Comparison of ENCODE assay signal across 8 mouse cellular contexts in the genomic region with DNA sequence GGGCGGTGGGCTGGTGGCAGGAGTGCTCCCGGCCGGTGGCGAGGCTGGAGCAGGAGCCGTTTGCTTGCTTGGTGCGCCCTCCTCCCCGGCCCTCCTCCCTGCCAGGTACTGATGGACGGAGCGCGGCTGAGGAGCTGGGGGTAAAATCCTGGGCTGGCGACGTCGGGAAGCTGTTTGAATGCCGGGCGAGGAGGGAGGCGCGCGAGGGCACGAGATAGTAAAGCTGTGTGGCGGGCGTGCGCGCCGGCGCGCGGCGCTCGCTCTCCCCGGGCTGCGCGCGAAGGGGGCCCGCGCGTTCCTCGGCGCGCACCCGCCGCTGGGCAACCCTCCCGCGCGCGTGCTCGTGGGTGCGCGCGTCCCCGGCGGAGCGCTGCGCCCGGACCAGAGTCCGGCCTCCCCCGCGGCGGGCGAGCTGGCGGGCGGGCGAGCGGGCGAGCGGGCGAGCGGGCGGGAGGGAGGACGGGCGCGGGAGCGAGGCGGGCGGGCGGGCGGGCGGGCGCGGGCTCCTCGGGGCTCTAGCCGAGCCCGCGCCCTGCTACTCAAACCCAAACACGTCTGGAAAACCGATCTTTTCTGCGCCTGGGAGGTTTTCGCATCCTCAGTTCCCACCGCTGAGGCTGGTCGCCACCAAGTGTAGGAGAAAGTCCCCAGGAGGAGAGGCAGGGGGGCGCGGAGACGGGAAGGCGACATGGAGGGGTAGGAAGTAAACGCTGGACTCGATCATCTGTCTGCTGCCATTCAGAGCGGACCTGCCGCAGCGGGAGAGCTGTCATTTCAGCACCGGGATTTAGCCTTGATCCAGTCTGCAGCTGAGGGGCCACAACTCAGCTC. TPM values are rescaled to one million over a fixed set of nuclear protein-coding genes. Genes with fewer than 3 reads are reported as not detected.
A peak's percentile ranks its signal among the peaks of the same experiment; 100 is the strongest.
DNase-seq lines count a peak whose midpoint lies in the region; ATAC-seq lines count a peak whose summit lies in the region.

No protein-coding gene starts in this region.

- under 1% methylated on average over 56 of the region's 99 CpGs for WGBS in forebrain, embryonic 16.5 days
- WGBS in limb, embryonic 13.5 days: under 1% methylated on average over 58 of the region's 99 CpGs

- peak overlapping the region; percentile 60 for H3K4me2 ChIP-seq in forebrain, embryonic 16.5 days (ENCODE audit: low read length)
- peak overlapping the region; percentile 82 for H3K4me2 ChIP-seq in limb, embryonic 13.5 days (replicated peaks)

- peaks cover 18% of the 10 kb centered on the region for H3K4me1 ChIP-seq in forebrain, embryonic 16.5 days (replicated peaks; ENCODE audit: control insufficient read depth, insufficient read depth, low read length)
- H3K4me1 ChIP-seq in limb, embryonic 13.5 days: no peaks in the 10 kb centered on the region; the same call in 1 of the 2 replicates

- peak overlapping the region; percentile 80 for H3K4me3 ChIP-seq in forebrain, embryonic 16.5 days (replicated peaks; ENCODE audit: low read length)
- H3K4me3 ChIP-seq in limb, embryonic 13.5 days: peak overlapping the region; percentile 60

- no peaks in the 10 kb centered on the region for H3K9me3 ChIP-seq in forebrain, embryonic 16.5 days (ENCODE audit: control insufficient read depth, low read length)
- no peaks in the 10 kb centered on the region for H3K9me3 ChIP-seq in limb, embryonic 13.5 days

- H3K27ac ChIP-seq in forebrain, embryonic 16.5 days (ENCODE audit: low read length): peak overlapping the region; percentile 88
- H3K27ac ChIP-seq in limb, embryonic 13.5 days: no peak overlapping the region

- DNase-seq in adrenal gland, postnatal 14 days: peak; percentile 44
- no peak for DNase-seq in adrenal gland, postnatal 4 days (ENCODE audit: low spot score in 2 of 2)
- peak; percentile 90 to 96 for DNase-seq in cerebellum, adult 18-20 months
- peak; percentile 19 for DNase-seq in kidney, adult 18-20 months
- peak; percentile 36 for DNase-seq in ovary, postnatal 36 days (ENCODE audit: low spot score)

- ATAC-seq in forebrain, embryonic 16.5 days: peak; percentile 88
- peak; percentile 77 for ATAC-seq in limb, embryonic 13.5 days (ENCODE audit: low FRiP score, low read depth)
- no peak for ATAC-seq in activated CD4-positive, CD25-positive, alpha-beta regulatory T cell, adult 4 months

- H3K27me3 ChIP-seq in forebrain, embryonic 16.5 days (replicated peaks; ENCODE audit: control insufficient read depth, insufficient read depth, low read length): no peaks in the 10 kb centered on the region
- peaks cover 55% of the 10 kb centered on the region for H3K27me3 ChIP-seq in limb, embryonic 13.5 days

- H3K36me3 ChIP-seq in forebrain, embryonic 16.5 days (ENCODE audit: control insufficient read depth, insufficient read depth): no peaks in the 10 kb centered on the region
- H3K36me3 ChIP-seq in limb, embryonic 13.5 days: no peaks in the 10 kb centered on the region

- peak overlapping the region; percentile 85 for H3K9ac ChIP-seq in forebrain, embryonic 16.5 days (replicated peaks; ENCODE audit: low read depth, low read length)
- peak overlapping the region; percentile 67 for H3K9ac ChIP-seq in limb, embryonic 13.5 days

RNA-seq across cellular contexts. Expression of gene Adgrb3, which starts 0.6 kb away (rescaled TPM):
- 1.5 and 2.4 TPM in 2 replicates for total RNA-seq in adrenal gland, postnatal 14 days (2021)
- 1 to 10 TPM; 8.2 to 8.9 TPM for total RNA-seq in adrenal gland, postnatal 4 days (2021)
- polyA plus RNA-seq in forebrain, embryonic 16.5 days (2015; fragmentation: Nextera tagmentation; extraction: Ambion mirVana): 49.3 and 61.3 TPM in 2 replicates
- 1.2 and 1.5 TPM in 2 replicates for polyA plus RNA-seq in limb, embryonic 13.5 days (2015; fragmentation: Nextera tagmentation; extraction: Ambion mirVana)
- under 1 TPM in 1 of 2 experiments, not detected in 1; 0.12 TPM for polyA plus RNA-seq in activated CD4-positive, CD25-positive, alpha-beta regulatory T cell, adult 4 months (2017; shearing (Covaris generic))

Comparison
In these comparisons a context has a peak if more than half of its experiments do, and no peak if none do; other contexts are left out.
1. DNase-seq: peak in adrenal gland, postnatal 14 days (single experiment), cerebellum, adult 18-20 months (2 of 2), kidney, adult 18-20 months (single experiment) and ovary, postnatal 36 days (single experiment); none in adrenal gland, postnatal 4 days (0 of 2).
2. RNA of gene Adgrb3, which starts 0.6 kb away (polyA plus RNA-seq): 49.3 to 61.3 TPM in forebrain, embryonic 16.5 days; 1.2 to 1.5 TPM in limb, embryonic 13.5 days and 0.12 TPM in activated CD4-positive, CD25-positive, alpha-beta regulatory T cell, adult 4 months; every median in the first group is over 10 times any median in the second.